Mouse (Mus musculus) kidney, postnatal 10 days (tissue): ENCODE data around the gene Tspan15.
A peak's percentile ranks its signal among the peaks of the same experiment; 100 is the strongest.

Source experiments
- DNase-seq: peaks from one replicate; pipeline ENCODE4 v3.0.0; 2021; ENCODE audit warnings: mixed read lengths

The Tspan15 gene

GRCm38 (mm10) chr10:62225839-62226238 is 5.2 kb downstream of the Tspan15 start:
- DNase-seq = no peak

- peak; percentile 63 for DNase-seq
Observed at GRCm38 (mm10) chr10:62224231-62224630, 6.8 kb downstream of the Tspan15 start.

GRCm38 (mm10) chr10:62222777-62223176 is 8.3 kb downstream of the Tspan15 start:
- no peak for DNase-seq

- DNase-seq = no peak
Observed at GRCm38 (mm10) chr10:62221647-62222046, 9.4 kb downstream of the Tspan15 start.

GRCm38 (mm10) chr10:62220732-62221514 is 10.1 kb downstream of the Tspan15 start:
- DNase-seq = peak; percentile 45

- no peak for DNase-seq
Observed at GRCm38 (mm10) chr10:62218789-62219172, 12.3 kb downstream of the Tspan15 start.

- no peak for DNase-seq
Observed at GRCm38 (mm10) chr10:62218044-62218788, 12.8 kb downstream of the Tspan15 start.

- DNase-seq = peak; percentile 66
Observed at GRCm38 (mm10) chr10:62217196-62217595, 13.9 kb downstream of the Tspan15 start.

GRCm38 (mm10) chr10:62216595-62216994 is 14.5 kb downstream of the Tspan15 start:
- peak; percentile 68 for DNase-seq

GRCm38 (mm10) chr10:62215633-62216032 is 15.4 kb downstream of the Tspan15 start:
- DNase-seq = no peak

GRCm38 (mm10) chr10:62215169-62215616 is 15.9 kb downstream of the Tspan15 start:
- DNase-seq = no peak

GRCm38 (mm10) chr10:62211310-62211709 is 19.7 kb downstream of the Tspan15 start:
- DNase-seq = no peak

GRCm38 (mm10) chr10:62208241-62208896 is 22.7 kb downstream of the Tspan15 start:
- DNase-seq = peak; percentile 51

GRCm38 (mm10) chr10:62202574-62202973 is 28.5 kb downstream of the Tspan15 start:
- no peak for DNase-seq

- DNase-seq = no peak
Observed at GRCm38 (mm10) chr10:62198891-62199290, 32.2 kb downstream of the Tspan15 start.

- DNase-seq = no peak
Observed at GRCm38 (mm10) chr10:62197403-62197802, 33.6 kb downstream of the Tspan15 start.

GRCm38 (mm10) chr10:62195376-62195775 is 35.7 kb downstream of the Tspan15 start:
- no peak for DNase-seq

GRCm38 (mm10) chr10:62194946-62195345 is 36.1 kb downstream of the Tspan15 start:
- no peak for DNase-seq

GRCm38 (mm10) chr10:62194461-62194860 is 36.6 kb downstream of the Tspan15 start:
- DNase-seq = no peak

- no peak for DNase-seq
Observed at GRCm38 (mm10) chr10:62194043-62194442, 37.0 kb downstream of the Tspan15 start.

- DNase-seq = peak; percentile 43
Observed at GRCm38 (mm10) chr10:62192701-62193157, 38.3 kb downstream of the Tspan15 start.

- DNase-seq = no peak
Observed at GRCm38 (mm10) chr10:62190821-62191220, 40.2 kb downstream of the Tspan15 start.

GRCm38 (mm10) chr10:62189910-62190309 is 41.1 kb downstream of the Tspan15 start:
- DNase-seq = peak; percentile 65
